Mouse (Mus musculus): ENCODE measurements around the gene Gm10985. TPM values are rescaled to one million over a fixed set of nuclear protein-coding genes. Genes with fewer than 3 reads are reported as not detected.

Gene Gm10985
- total RNA-seq (2023): not detected

GRCm38 (mm10) chr3:53844786-53845185 is at the start of gene Gm10985:
Gene Gm10985 (plus strand): TSS chr3:53845086.

GRCm38 (mm10) chr3:53863383-53864220 is 18.7 kb downstream of the Gm10985 start, which contains the start of gene Ufm1:
Gene Ufm1 (minus strand): TSS chr3:53863830.

Other genes starting within 250 kb of the Gm10985 start
- not detected for gene Frem2, start 187.7 kb upstream of the Gm10985 start, total RNA-seq (2023)
- gene Ufm1, start 18.7 kb downstream of the Gm10985 start, total RNA-seq (2023): 52.0 TPM